Mouse (Mus musculus) cerebellum, adult 18-20 months (tissue): ENCODE data around the gene Cldn2.
"Not testable (repeated sequence)": the region's sequence is repeated elsewhere in the genome, so short reads cannot be mapped to it uniquely, and the experiment has no call there.

Source experiments
- DNase-seq, 2 experiments: peaks; one replicate each; pipeline ENCODE4 v3.0.0; 2021

Cldn2 gene

GRCm38 (mm10) chrX:139800406-139800878 is at the start of gene Cldn2:
Gene Cldn2 (plus strand): TSS chrX:139800828.
- no peak for DNase-seq

DNA sequence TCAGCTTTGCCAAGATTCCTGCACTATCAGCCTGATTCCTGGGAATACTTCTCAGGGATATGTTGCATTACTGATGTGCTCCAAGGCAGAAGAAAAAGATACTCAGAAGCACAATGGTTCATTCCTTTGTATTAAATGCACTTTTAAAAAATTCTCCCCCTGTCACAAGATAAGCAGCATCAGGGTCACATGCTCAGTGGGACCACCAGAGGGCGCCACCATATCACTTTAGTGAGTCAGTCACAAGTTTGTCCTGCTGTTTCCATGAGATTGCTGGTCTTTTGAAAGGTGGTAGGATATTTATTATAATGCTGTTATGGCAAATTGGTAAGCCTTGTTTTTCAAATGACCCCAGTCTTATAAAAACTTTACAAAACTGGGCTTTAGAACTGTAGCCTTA is 48.8 kb upstream of the Cldn2 start:
- DNase-seq: peak; percentile 41 to 60

- DNase-seq: not testable (repeated sequence)
These were observed 42.0 kb upstream of the Cldn2 start for GRCm38 (mm10) chrX:139758634-139759033.

DNA sequence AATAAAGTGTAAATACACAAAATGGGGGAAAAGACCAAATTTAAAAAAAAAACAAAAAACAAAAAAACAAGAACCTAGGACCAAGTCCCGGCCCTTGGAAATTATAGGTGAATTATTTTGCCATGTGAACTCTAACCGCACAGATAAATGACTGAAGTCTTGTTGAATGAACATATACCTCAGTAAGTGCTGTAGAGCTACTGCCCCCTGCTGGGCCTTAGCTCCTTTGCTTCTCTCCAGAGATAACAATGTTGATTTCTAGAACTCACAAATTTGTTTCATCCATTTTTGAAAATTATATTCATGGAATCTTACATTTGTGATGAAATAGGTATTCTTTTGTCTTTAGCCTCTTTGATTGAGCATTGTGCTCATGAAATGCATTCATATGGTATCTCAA is 38.1 kb upstream of the Cldn2 start:
- peak; percentile 18 to 19 for DNase-seq

- DNase-seq: no peak
These were observed 30.5 kb upstream of the Cldn2 start for GRCm38 (mm10) chrX:139769975-139770637.

- peak; percentile 33 to 40 for DNase-seq
These were observed 26.1 kb upstream of the Cldn2 start for GRCm38 (mm10) chrX:139774309-139775083.

DNA sequence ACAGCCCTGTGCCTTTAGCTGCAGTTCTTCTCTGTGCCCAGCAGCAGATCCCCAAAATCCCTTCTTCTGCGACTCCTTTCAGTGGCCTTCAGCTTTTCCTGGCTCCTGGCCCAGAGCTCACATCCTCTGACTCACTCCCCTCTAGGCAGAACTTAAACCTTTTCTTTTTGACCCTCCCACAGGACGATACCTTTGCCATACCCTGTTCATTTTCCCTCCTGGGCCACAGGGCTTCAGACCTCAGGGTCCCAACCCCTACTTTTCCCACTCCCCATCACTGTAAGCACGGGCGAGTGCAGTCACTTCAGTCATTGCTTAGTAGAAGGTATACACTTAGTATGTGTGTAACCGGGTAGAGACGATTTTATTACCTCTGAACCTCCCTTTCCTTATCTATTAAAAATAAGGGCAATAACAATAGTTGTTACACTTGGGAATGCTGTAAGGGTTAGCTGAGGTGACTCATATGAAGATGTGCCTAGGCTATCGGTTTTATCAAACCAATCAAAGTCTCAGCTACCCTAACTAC is 25.5 kb upstream of the Cldn2 start:
- DNase-seq: no peak

DNA sequence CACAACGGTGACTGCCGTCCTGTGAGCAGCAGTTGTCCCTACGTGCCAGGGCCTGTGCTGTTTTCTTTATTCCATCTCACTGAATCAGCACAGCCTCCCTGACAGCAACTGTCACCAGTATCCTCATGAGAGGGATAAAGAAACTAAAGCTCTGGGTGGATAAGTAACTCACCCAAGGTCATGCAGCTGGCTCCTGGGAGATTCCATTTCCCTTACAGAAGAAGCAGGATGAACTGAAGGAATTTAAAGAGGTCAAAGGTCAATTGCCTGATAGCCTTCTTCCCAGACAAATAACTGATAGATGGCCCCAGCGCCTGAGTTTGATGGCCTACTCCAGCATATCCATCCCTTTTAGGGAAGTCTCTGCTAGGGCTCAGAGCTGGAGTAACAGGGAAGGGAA is 23.3 kb upstream of the Cldn2 start:
- DNase-seq: no peak

- no peak for DNase-seq
These were observed 21.7 kb upstream of the Cldn2 start for GRCm38 (mm10) chrX:139778886-139779285.

GRCm38 (mm10) chrX:139779401-139779800 is 21.2 kb upstream of the Cldn2 start:
- no peak for DNase-seq

DNA sequence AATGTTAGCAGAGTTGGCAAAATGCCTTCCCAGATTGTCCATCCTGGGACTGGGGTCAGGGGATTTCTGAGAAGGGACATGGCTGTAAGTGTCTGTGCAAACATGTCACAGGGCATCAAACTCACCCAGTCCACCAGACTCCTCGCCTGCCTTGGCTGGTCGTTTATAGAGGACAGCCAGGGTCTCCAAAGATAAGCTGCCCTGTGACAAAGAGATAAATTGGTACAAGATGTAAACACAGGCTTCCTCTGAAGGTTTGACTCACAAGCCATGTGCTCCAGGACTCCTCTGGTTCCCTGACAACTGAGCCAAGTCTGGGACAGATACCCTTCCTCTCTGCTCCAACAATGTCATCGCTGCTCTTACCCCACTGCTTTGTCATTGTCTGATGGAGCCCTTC is 19.6 kb upstream of the Cldn2 start:
- DNase-seq: no peak

DNA sequence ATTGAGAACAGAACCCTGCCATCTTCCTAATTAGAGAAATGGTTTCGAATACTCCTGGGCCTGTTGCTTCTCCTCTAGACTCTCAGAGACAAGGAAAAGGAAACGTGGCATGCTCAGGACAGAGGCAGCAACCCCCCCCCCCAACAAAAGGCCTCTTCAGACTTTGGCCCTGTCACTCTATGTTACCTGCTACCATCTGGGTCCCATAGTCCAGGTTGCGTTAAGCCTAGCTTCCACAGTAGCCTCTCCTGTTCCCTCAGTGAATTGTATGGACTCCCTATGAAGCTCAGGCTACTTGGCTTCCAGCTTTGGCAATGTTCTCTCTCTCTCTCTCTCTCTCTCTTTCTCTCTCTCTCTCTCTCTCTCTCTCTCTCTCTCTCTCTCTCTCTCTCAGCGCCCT is 19.1 kb upstream of the Cldn2 start:
- DNase-seq: no peak

GRCm38 (mm10) chrX:139782278-139783044 is 18.2 kb upstream of the Cldn2 start, which contains the start of gene Ripply1:
Gene Ripply1 (minus strand): TSS chrX:139782353.
- DNase-seq: no peak

DNA sequence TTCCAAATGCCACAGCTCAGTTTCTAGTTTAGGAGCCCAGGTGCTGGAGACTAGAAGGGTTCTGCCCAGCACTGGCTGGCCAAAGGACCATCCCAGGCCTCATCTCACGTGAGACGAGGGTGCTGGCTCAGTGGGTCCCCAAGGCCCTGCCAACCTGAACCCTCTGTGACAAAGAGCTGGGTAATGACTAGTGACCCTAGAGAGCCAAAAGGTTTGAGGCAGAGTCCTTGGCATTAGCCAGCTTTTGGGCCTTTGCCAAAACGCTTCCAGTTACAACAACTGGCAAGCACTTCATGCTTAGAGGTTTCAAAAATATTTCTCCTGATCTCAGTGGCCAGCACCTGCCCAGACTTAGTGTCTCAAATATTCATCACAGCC is 17.6 kb upstream of the Cldn2 start:
- no peak for DNase-seq

DNA sequence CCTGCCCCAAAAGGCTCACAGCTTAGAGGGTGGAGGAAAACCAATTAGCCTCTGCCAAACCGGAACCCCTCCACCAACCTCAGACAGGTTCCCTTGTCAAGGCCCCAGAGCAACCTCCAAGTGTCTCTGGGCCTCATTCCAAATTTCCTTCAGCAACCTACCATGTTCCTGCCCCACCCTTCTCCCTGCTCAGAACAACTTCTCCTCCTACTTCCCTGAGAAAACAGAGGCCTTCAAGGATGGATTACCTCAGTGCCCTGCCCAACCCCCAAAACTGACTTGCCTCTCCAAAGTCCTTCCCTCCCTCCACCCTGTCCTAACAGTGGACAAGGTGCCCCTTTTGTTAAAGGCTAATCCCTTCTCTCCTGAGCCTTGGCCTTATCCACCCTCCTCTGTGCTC is 14.9 kb upstream of the Cldn2 start:
- no peak for DNase-seq

- no peak for DNase-seq
These were observed 6.4 kb upstream of the Cldn2 start for GRCm38 (mm10) chrX:139794072-139794845.

DNA sequence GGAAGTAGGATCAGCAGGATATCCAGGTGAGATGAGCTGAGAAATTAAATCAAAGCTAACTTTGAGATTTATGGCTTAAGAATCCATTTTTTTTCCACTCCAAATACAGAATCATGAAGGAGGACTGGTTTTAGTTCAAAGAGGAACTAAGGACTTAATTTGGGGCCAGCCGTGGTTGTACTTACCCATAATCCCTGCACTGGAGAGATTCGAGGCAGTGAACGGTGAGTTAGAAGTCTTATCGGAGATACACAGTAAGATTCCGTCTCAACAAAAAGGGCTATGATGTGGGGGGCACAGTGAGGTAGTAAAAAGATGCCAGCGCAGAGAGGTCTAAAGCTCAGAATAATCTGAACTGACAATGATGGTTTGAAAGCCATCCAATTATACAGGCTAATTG is 4.6 kb upstream of the Cldn2 start:
- DNase-seq: no peak

DNA sequence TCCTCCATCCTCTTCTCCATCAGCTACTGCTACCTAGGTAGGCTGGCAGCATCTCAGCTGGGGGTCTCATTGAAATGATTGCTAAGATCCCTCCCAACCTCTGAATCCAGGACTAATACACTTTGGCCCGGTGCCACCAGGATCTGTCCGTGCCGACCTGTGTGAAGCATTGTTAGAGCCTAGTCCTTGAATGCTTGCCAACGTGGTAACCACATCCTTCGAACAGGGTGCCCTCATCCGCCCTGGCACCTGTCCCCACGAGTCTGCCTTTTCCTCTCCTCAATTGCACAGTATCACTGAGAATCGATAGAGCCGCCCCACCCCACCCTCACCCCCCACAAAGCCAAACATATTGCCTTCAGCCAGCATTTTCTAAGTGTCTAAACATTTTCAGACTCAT is 2.8 kb upstream of the Cldn2 start:
- DNase-seq: no peak

GRCm38 (mm10) chrX:139799953-139800352 is 675 bp upstream of the Cldn2 start:
- no peak for DNase-seq

- no peak for DNase-seq
These were observed 2.4 kb downstream of the Cldn2 start for GRCm38 (mm10) chrX:139803028-139803427.

GRCm38 (mm10) chrX:139805918-139806317 is 5.3 kb downstream of the Cldn2 start:
- no peak for DNase-seq

DNA sequence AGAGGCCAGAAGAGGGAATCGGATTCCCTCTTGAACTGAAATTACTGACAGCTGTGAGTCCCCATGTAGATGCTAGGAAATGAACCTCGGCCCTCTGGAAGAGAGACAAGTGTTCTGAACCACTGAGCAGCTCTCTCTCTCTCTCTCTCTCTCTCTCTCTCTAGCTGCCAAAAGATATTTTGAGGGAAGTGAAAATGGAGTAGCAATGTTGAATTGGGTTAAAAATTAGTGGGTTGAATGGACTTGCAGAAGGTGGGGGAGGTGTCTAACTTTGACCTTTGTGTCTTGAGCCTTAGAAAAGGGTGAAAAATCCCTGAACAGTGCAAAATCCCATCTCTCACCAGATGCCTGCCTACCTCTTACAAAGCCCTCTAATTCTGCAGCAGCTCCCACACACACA is 6.8 kb downstream of the Cldn2 start:
- no peak for DNase-seq

DNA sequence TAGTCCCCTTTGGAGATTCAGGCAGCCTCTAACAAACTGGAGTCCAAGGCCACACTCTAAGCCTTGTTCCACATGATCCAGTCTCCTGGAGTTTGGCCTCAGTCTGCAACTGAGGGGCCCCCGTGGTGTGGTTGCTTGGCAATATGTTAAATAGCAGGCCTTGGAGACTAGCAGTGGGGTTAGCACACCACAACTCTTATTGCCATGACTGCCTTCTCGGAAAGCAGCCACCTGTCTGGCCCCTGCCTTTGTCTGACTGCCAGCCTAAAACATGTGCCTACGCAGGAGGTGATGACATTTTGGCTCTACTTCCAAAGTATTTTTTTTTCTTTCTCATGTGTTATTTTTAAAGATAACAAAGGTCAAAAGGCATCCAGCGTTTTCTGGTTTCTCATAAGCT is 7.5 kb downstream of the Cldn2 start:
- DNase-seq: peak; percentile 42 to 51
